Mouse (Mus musculus) heart, embryonic 14.5 days (tissue): Measurements from ENCODE around the gene Garnl3. TPM values are rescaled to one million over a fixed set of nuclear protein-coding genes. Genes with fewer than 3 reads are reported as not detected.

Experiments used
- ATAC-seq: fragments of 200-750 bp; cut with Nextera tagmentation; 2 replicates; pipeline ENCODE4 v1.8.0; 2017; ENCODE audit warnings: low read depth, moderate TSS enrichment; ENCODE audit not compliant: insufficient number of reproducible peaks, insufficient read depth, low FRiP score
- H3K27ac ChIP-seq, 2 experiments: fragments of 200-500 bp in 1 of 2; fragments of 300-500 bp in 1 of 2; sonication (generic) in 1 of 2; replicated peaks in 1 of 2; 2 replicates each; pipeline ENCODE4 v1.5.1; 2012 to 2014; ENCODE audit warnings: low read depth in 2 of 2, low read length in 2 of 2, control low read depth in 1 of 2, mild to moderate bottlenecking in 1 of 2, mixed read lengths in 1 of 2; ENCODE audit not compliant: control insufficient read depth in 1 of 2, insufficient read depth in 1 of 2
- H3K27me3 ChIP-seq: fragments of 300-500 bp; sonication (generic); 2 replicates; pipeline ENCODE4 v1.6.1; 2014; ENCODE audit warnings: mild to moderate bottlenecking, low read length, control low read depth; ENCODE audit not compliant: control insufficient read depth, insufficient read depth
- H3K36me3 ChIP-seq: fragments of 300-500 bp; sonication (generic); 2 replicates; pipeline ENCODE4 v1.6.1; 2014; ENCODE audit warnings: mild to moderate bottlenecking, control low read depth, low read length, mixed read lengths; ENCODE audit not compliant: control insufficient read depth, insufficient read depth
- H3K4me1 ChIP-seq, 2 experiments: fragments of 200-500 bp in 1 of 2; fragments of 300-500 bp in 1 of 2; sonication (generic) in 1 of 2; 2 replicates each; pipeline ENCODE4 v1.6.1; 2012 to 2014; ENCODE audit warnings: low read length in 2 of 2, control low read depth in 1 of 2, mixed read lengths in 1 of 2; ENCODE audit not compliant: control insufficient read depth in 2 of 2, insufficient read depth in 2 of 2
- H3K4me2 ChIP-seq: fragments of 300-500 bp; sonication (generic); 2 replicates; pipeline ENCODE4 v1.6.1; 2014; ENCODE audit warnings: mild to moderate bottlenecking, low read length
- H3K4me3 ChIP-seq, 2 experiments: fragments of 200-500 bp in 1 of 2; fragments of 300-500 bp in 1 of 2; sonication (generic) in 1 of 2; 2 replicates each; pipeline ENCODE4 v1.5.1; 2012 to 2014; ENCODE audit warnings: low read length in 2 of 2, mild to moderate bottlenecking in 2 of 2, control low read depth in 1 of 2, low read depth in 1 of 2, moderate library complexity in 1 of 2; ENCODE audit not compliant: control insufficient read depth in 1 of 2, insufficient read depth in 1 of 2
- H3K9ac ChIP-seq: fragments of 300-500 bp; sonication (generic); 2 replicates; pipeline ENCODE4 v1.6.1; 2014; ENCODE audit warnings: mild to moderate bottlenecking, low read length
- H3K9me3 ChIP-seq: fragments of 300-500 bp; sonication (generic); 2 replicates; pipeline ENCODE4 v1.6.1; 2016; ENCODE audit warnings: low read length, control low read depth; ENCODE audit not compliant: control insufficient read depth
- WGBS: fragments of 180-500 bp; shearing (Covaris S2); extraction: QIAGEN DNeasy Blood & Tissue Kit; methylation state at CpG from one replicate; pipeline ENCODE4 v1.1.7; 2014; 5-methylcytosine and 5-hydroxymethylcytosine counted together
- polyA plus RNA-seq: library from polyadenylated mRNA; unstranded; fragments of >200 nt; fragmentation: Nextera tagmentation; extraction: Ambion mirVana; gene quantifications from 2 replicates; pipeline ENCODE4 v1.2.1, GENCODE M21; 2014

Garnl3 gene
- polyA plus RNA-seq, 1 experiment from 2014 or later: 11.0 TPM

DNA sequence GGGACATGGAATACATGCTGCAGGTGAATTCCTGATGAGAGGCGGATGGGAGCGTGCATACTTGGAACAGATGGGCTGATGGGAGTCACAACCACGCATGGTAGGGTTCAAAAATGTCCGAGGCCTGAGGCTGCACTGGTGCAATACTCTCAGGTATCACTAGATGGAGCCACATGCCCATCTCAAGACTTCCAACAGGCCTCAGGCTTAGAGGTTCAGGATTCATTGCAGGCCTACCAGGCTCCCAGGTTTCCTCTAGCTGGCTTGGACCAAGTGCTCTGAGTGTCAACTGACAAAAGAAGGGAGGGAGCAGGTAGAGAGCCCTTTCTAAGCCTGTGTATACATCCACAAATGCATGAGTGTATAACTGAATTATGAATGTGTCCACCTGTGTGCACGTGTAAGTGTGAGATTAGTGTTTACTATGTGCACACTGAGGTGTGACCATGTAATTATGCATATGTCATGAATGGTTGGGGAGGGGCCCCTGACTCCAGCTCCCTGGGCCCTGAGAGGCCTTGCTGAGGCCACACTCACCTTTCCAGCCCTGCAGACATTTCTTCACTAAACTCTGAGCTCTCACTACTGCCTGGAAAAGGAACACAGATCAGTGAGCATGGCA is 23.4 kb upstream of the Garnl3 start:
- Histone ChIP-seq H3K27me3 (no peaks in the 10 kb centered on the region), H3K4me2 (no peak overlapping the region), H3K4me3 (no peak overlapping the region), H3K4me1 (peaks cover 6% of the 10 kb centered on the region in 2 experiments), H3K36me3 (0 out of 2 replicates have a peak, but pooled peaks cover 6% of the 10 kb centered on the region), H3K27ac (no peak overlapping the region), H3K9ac (no peak overlapping the region), H3K9me3 (no peaks in the 10 kb centered on the region)
- ATAC-seq: no peak
- 29% methylated on average over 5 of the region's 5 CpGs for WGBS

GRCm38 (mm10) chr2:33146994-33147393 is 15.5 kb upstream of the Garnl3 start:
- no peaks in the 10 kb centered on the region for H3K27me3 ChIP-seq
- H3K4me2 ChIP-seq: no peak overlapping the region
- no peak for ATAC-seq
- H3K9me3 ChIP-seq: no peaks in the 10 kb centered on the region
- no peak overlapping the region for H3K4me3 ChIP-seq
- 54% methylated on average over 4 of the region's 4 CpGs for WGBS
- peaks cover 0 to 3% of the 10 kb centered on the region in 2 experiments; a peak in 2 of 4 replicates for H3K4me1 ChIP-seq
- H3K36me3 ChIP-seq: no peaks in the 10 kb centered on the region
- H3K9ac ChIP-seq: no peak overlapping the region
- no peak overlapping the region for H3K27ac ChIP-seq

- Histone ChIP-seq H3K4me3 (no peak overlapping the region), H3K9me3 (no peaks in the 10 kb centered on the region), H3K4me1 (peaks cover 0 to 3% of the 10 kb centered on the region in 2 experiments; a peak in 2 of 4 replicates), H3K36me3 (no peaks in the 10 kb centered on the region), H3K27ac (no peak overlapping the region), H3K4me2 (no peak overlapping the region), H3K27me3 (no peaks in the 10 kb centered on the region), H3K9ac (no peak overlapping the region)
- ATAC-seq: no peak
- WGBS: 76% methylated on average over 2 of the region's 2 CpGs
These were observed 11.8 kb upstream of the Garnl3 start for GRCm38 (mm10) chr2:33143292-33143691.

DNA sequence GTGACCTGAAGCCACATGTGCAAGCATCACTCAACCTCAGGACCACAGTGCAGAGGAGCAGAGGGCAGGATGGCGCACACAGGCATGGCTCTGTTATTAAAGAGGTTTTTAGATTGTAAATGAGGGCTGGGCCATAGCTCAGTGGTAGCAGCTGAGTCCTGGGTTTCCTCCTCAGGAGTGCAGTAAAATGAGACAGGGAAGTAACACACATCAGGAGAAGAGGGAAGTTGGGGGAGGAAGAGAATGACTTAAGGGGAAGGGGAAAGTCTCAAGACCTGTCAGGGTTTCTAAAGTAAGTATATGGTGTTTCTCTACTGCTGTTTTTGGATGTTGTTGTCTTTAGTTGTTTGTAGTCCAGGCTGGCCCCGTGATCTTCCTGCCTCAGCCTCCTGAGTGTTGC is 7.0 kb upstream of the Garnl3 start:
- H3K36me3 ChIP-seq: no peaks in the 10 kb centered on the region
- no peaks in the 10 kb centered on the region for H3K27me3 ChIP-seq
- H3K4me2 ChIP-seq: no peak overlapping the region
- no peak overlapping the region for H3K27ac ChIP-seq
- no peaks in the 10 kb centered on the region for H3K9me3 ChIP-seq
- 83% methylated on average over 2 of the region's 2 CpGs for WGBS
- no peaks in the 10 kb centered on the region for H3K4me1 ChIP-seq
- H3K9ac ChIP-seq: no peak overlapping the region
- no peak overlapping the region for H3K4me3 ChIP-seq
- no peak for ATAC-seq

DNA sequence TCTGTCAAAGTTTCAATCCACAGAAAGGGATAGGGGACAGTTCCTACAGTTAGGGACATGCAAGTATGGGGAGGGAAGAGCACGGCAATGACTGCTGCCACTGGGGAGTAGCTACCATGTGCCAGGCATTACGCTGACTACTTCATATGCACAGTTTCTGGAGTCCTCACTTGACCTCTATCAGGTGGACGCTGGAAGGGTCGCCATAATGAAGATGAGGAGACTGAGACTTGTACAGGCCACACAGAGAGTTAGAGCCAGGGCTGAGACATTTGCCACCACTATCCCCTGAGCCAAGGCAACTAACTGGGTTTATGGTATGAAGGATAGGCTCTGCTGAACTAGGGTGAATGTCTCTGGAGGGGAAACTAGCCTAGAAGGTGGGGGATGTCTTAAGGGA is 6.3 kb upstream of the Garnl3 start:
- H3K27me3 ChIP-seq: peaks cover under 1% of the 10 kb centered on the region; the same call in 1 of the 2 replicates
- H3K4me1 ChIP-seq: no peaks in the 10 kb centered on the region
- no peak for ATAC-seq
- 82% methylated on average over 4 of the region's 4 CpGs for WGBS
- H3K9ac ChIP-seq: no peak overlapping the region
- no peaks in the 10 kb centered on the region for H3K9me3 ChIP-seq
- H3K27ac ChIP-seq: no peak overlapping the region
- no peaks in the 10 kb centered on the region for H3K36me3 ChIP-seq
- H3K4me2 ChIP-seq: no peak overlapping the region
- H3K4me3 ChIP-seq: no peak overlapping the region

DNA sequence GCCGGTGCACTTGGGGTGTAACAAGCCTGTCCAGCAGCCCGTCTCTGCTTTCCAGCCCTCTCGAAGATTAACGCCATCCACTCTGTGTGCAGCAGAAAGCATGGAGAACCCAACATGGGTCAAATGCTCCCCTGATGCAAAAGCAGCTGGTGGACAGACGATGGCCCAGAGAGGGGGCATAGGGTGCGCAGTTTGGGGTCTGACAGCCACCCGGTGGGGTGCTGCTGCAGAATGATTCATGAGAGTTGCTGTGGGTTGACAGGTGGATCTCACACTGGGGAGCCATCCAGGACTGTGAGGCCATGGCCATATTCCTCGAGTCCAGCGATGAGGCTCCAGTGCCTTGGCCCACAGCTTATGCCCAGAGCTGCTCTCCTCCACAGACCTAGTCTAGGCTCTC is 5.8 kb upstream of the Garnl3 start:
- Histone ChIP-seq H3K4me3 (no peak overlapping the region), H3K27me3 (peaks cover 5% of the 10 kb centered on the region; the same call in 1 of the 2 replicates), H3K4me1 (no peaks in the 10 kb centered on the region), H3K4me2 (no peak overlapping the region), H3K9ac (no peak overlapping the region), H3K27ac (no peak overlapping the region), H3K9me3 (no peaks in the 10 kb centered on the region), H3K36me3 (no peaks in the 10 kb centered on the region)
- WGBS: 90% methylated on average over 9 of the region's 9 CpGs
- ATAC-seq: no peak

DNA sequence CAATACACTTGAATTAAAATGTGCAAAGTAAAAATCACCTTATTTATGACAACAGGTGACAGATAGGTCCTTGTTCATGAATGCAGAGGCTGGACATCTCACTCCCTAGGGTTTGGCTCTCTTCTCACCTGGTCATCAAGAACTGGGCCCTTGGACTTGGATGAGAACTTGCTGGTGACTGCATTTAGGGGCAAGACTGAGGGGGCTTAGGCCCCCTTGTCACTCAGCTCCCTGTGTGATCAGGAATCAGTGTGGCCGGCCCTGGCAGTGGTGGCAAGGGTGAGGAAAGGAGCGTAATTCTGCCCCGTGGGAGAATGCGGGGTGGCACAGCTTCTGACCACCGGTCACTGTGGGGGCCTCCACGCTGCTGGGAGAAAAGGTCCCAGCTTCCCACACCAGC is 4.9 kb upstream of the Garnl3 start:
- H3K4me3 ChIP-seq: no peak overlapping the region
- H3K36me3 ChIP-seq: no peaks in the 10 kb centered on the region
- no peak for ATAC-seq
- H3K27me3 ChIP-seq: peaks cover 7% of the 10 kb centered on the region; the same call in 1 of the 2 replicates
- no peaks in the 10 kb centered on the region for H3K9me3 ChIP-seq
- WGBS: 83% methylated on average over 6 of the region's 6 CpGs
- H3K27ac ChIP-seq: no peak overlapping the region
- H3K9ac ChIP-seq: no peak overlapping the region
- no peak overlapping the region for H3K4me2 ChIP-seq
- H3K4me1 ChIP-seq: peaks cover 0 to 3% of the 10 kb centered on the region in 2 experiments; a peak in 1 of 4 replicates
